Mouse (Mus musculus) ES-E14 (cell line): ENCODE data around the gene Ntm.

Source experiments
- CHD2 ChIP-seq: IDR thresholded peaks from 2 replicates; pipeline ENCODE4 v1.6.1; 2014; ENCODE audit warnings: mild to moderate bottlenecking, low read depth, low read length, inconsistent platforms
- HCFC1 ChIP-seq: IDR thresholded peaks from 2 replicates; pipeline ENCODE4 v1.6.1; 2012; ENCODE audit warnings: low read length, inconsistent platforms, borderline replicate concordance; ENCODE audit not compliant: insufficient read depth
- ZC3H11A ChIP-seq: IDR thresholded peaks from 2 replicates; pipeline ENCODE4 v1.6.1; 2012; ENCODE audit warnings: low read depth, mild to moderate bottlenecking, inconsistent platforms, low read length, borderline replicate concordance
- ZNF384 ChIP-seq: IDR thresholded peaks from 2 replicates; pipeline ENCODE4 v1.6.1; 2012; ENCODE audit warnings: low read depth, low read length, inconsistent platforms

DNA sequence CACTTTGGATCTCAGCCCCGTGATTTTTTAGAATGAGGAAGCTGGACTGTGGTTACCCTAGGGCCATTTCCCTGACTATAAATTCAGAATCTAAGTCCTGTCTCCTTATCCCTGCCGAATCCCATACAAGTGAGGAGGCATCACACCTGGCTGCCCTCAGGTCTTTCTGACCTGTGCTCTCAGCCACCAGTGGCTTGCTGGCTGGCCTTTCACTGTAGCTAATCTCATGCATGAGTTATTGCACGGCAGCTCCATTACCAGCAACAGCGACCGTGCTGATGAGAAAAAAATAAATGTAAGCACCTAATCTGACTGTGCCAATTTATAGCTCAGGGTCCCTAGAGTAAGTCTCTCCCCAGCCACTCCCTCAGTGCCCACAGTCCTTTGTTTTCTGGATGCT, 81.3 kb downstream of the Ntm start:
- TF ChIP-seq CHD2: no peak
- TF ChIP-seq ZNF384: no peak
- TF ChIP-seq HCFC1: no peak
- TF ChIP-seq ZC3H11A: no peak
